Mouse (Mus musculus) small intestine, adult 2 months (tissue): ENCODE results near the gene Ap5z1. TPM values are rescaled to one million over a fixed set of nuclear protein-coding genes. Genes with fewer than 3 reads are reported as not detected.

Experiments
- H3K27ac ChIP-seq: fragments of 200-500 bp; 2 replicates; pipeline ENCODE4 v1.5.1; 2012; ENCODE audit warnings: low read depth, low read length, control low read depth, inconsistent platforms; ENCODE audit not compliant: insufficient read depth
- H3K27me3 ChIP-seq: fragments of 200-500 bp; 2 replicates; pipeline ENCODE4 v1.6.1; 2012; ENCODE audit warnings: mild to moderate bottlenecking, moderate library complexity, low read length, inconsistent platforms; ENCODE audit not compliant: control insufficient read depth, insufficient read depth
- H3K36me3 ChIP-seq: fragments of 200-500 bp; 2 replicates; pipeline ENCODE4 v1.6.1; 2012; ENCODE audit warnings: mild to moderate bottlenecking, low read length, control low read depth, inconsistent platforms; ENCODE audit not compliant: control insufficient read depth, insufficient read depth
- H3K4me1 ChIP-seq: fragments of 200-500 bp; 2 replicates; pipeline ENCODE4 v1.6.1; 2012; ENCODE audit warnings: low read length, inconsistent platforms, mixed read lengths; ENCODE audit not compliant: control insufficient read depth, insufficient read depth, insufficient read length
- H3K4me3 ChIP-seq: fragments of 200-500 bp; 2 replicates; pipeline ENCODE4 v1.5.1; 2012; ENCODE audit warnings: low read depth, mild to moderate bottlenecking, control low read depth, inconsistent platforms, low read length, moderate library complexity
- CTCF ChIP-seq: fragments of 200-500 bp; IDR thresholded peaks from 2 replicates; pipeline ENCODE4 v1.5.1; 2012; ENCODE audit warnings: low read depth, mild to moderate bottlenecking, control low read depth, inconsistent platforms, low read length, moderate library complexity, mixed read lengths; ENCODE audit not compliant: insufficient replicate concordance, insufficient read length; ENCODE audit errors: extremely low read depth
- POLR2A ChIP-seq: fragments of 200-500 bp; IDR thresholded peaks from 2 replicates; pipeline ENCODE4 v1.6.1; 2012; ENCODE audit warnings: low read depth, mild to moderate bottlenecking, control low read depth, inconsistent platforms, low read length, moderate library complexity
- WGBS: fragments of 180-500 bp; shearing (Covaris S2); methylation state at CpG from one replicate; pipeline ENCODE4 v1.1.7; 2018; 5-methylcytosine and 5-hydroxymethylcytosine counted together
- polyA plus RNA-seq: library from polyadenylated mRNA; depleted of rRNA; stranded (reverse); fragments of >200 nt; gene quantifications from 2 replicates; pipeline ENCODE4 v1.2.3, GENCODE M21; 2012; rRNA removed

The Ap5z1 gene
- 15.0 and 37.6 TPM in 2 replicates for polyA plus RNA-seq

DNA sequence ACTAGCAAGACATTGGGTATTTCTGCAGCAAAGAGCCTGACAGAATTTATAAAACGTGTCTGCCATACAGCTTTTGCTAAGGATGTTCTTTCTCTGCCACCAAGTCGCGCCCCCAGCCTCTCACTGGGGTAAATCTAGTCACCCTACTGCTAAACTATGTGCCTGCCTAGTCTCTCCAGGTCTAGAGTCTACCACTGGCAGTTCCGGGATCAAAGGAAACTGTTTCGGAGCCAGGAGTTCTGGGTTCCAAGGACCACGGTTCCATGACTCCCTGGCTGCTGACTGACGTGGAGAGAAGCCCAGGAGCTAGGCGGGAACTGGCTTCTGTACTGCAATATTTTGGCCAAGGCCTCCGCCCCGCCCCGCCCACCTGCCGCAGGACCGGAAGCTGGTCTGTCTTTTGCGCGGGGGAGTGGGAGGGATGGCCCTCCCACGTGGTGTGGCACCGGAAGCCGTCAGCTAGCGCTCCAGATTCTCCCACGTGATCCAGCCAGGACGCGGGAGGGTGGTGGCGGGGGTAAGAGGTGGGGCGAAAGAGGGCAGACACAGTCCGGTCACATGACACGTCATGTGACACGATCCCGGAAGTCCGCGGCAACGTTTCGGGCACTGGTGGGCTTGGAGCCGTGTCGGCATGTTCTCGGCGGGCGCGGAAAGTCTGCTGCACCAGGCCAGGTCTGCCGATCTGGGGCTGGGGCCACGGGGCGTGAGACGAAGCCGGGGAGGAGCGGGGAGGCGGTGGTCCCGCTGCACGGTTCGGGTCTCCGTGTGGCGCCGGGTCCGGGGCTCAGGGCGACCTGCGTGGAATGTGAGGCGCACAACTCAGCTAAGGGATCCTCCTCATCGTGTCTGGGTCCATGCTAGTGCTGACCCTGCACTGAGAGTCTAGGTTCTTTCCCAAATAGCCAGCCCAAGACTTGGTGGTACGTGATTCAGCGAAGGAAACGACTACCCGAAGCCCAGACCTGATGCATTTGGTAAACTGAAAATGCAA, at the start of gene Ap5z1:
Gene Ap5z1 (plus strand): TSS at position 484 of the 994 bp plus-strand sequence.
- TF ChIP-seq CTCF (no peak), POLR2A (peak; percentile 38)
- peak within 1 kb of the TSS; percentile 70 for H3K27ac ChIP-seq
- peaks cover 3% of the 10 kb centered on the region; the same call in 1 of the 2 replicates for H3K4me1 ChIP-seq
- H3K27me3 ChIP-seq = no peaks in the 10 kb centered on the region
- peak within 1 kb of the TSS; percentile 74 for H3K4me3 ChIP-seq
- 1% methylated on average over 60 of the region's 60 CpGs for WGBS
- H3K36me3 ChIP-seq = peaks cover 12% of the 10 kb centered on the region

DNA sequence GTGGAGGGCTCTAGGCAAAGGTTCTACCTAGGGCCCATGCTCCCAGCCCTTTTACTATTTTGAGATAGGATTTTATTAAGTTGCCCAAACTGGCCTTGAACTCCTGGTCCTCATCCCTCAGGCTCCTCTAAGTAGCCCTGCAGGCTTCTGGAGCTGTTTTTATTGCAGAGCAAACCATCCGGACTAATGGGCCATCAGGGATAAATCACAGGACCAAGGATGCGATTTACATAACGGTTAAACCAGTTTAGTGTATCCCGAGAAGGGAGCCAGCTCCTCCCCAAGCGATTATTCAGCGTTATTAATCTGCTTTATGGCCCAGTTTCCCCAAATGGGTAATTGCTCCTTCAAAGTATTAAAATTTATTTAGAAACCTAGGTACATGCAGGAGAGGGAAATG, 48.3 kb upstream of the Ap5z1 start:
- H3K4me3 ChIP-seq = no peak overlapping the region
- peaks cover 6% of the 10 kb centered on the region; the same call in 1 of the 2 replicates for H3K36me3 ChIP-seq
- H3K4me1 ChIP-seq = peaks cover 31% of the 10 kb centered on the region
- no peaks in the 10 kb centered on the region for H3K27me3 ChIP-seq
- 26% methylated on average over 6 of the region's 6 CpGs for WGBS
- TF ChIP-seq POLR2A (no peak), CTCF (no peak)
- H3K27ac ChIP-seq = no peak overlapping the region

DNA sequence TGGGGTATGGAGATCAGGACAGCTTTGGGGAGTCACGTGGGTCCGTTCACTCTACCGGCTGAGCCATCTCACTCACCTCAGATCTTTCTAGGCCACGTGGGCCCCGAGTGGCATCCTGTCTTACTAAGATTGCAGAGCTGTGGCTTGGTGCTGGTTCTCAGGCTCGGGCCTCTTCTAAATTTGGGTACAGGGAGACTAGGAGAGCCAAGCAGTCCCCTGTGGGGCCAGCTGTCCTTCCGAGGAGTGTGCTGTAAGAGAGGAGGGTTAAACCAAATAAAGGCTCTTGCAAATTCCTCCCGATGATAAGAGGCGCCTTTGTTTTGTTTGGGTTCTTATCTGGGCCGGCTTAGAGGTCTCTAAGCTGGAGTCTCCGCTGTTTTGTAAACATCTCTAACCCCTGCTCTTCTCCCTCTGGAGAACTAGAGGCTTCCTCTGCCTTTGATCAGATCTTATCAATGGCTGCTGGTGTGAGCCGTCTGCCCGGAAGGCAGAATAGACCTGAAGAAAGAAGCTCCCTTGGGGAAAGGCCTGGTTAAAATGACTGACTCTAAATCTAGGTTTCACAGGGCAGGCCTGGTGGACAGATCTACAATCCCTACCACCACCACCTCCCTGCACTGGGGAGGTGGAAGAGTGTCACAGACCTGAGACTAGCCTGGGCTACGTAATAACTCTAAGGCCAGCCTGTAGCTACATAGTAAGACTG, 47.5 kb upstream of the Ap5z1 start:
- 18% methylated on average over 14 of the region's 14 CpGs for WGBS
- Histone ChIP-seq H3K27me3 (no peaks in the 10 kb centered on the region), H3K4me3 (no peak overlapping the region), H3K4me1 (peaks cover 35% of the 10 kb centered on the region), H3K27ac (0 out of 2 replicates have a peak overlapping the region, but pooled peaks have one; percentile 48), H3K36me3 (peaks cover 6% of the 10 kb centered on the region; the same call in 1 of the 2 replicates)
- TF ChIP-seq POLR2A = no peak
- no peak for TF ChIP-seq CTCF

DNA sequence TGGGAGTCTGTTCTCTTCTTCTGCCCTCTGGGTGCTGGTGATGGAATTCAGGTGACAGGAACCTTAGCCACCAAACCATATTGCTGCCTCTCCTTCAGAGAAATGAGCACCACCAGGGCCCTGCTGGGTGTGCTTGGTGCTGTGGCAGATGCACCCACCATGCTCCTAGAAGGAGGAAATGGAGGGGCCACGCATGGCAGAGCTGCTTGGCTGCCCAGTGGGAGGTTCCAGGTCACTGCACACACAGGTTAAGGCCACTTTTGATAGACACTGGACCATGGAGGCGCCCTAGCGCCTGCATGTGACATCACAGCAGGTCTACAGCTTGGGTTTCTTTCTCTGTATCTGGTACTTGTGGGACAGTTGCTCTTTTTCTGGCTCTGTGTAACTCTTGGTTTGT, 46.6 kb upstream of the Ap5z1 start:
- Histone ChIP-seq H3K4me1 (peaks cover 39% of the 10 kb centered on the region), H3K4me3 (no peak overlapping the region), H3K27me3 (no peaks in the 10 kb centered on the region), H3K27ac (no peak overlapping the region), H3K36me3 (peaks cover 6% of the 10 kb centered on the region; the same call in 1 of the 2 replicates)
- WGBS = 66% methylated on average over 3 of the region's 3 CpGs
- TF ChIP-seq POLR2A = no peak
- no peak for TF ChIP-seq CTCF

DNA sequence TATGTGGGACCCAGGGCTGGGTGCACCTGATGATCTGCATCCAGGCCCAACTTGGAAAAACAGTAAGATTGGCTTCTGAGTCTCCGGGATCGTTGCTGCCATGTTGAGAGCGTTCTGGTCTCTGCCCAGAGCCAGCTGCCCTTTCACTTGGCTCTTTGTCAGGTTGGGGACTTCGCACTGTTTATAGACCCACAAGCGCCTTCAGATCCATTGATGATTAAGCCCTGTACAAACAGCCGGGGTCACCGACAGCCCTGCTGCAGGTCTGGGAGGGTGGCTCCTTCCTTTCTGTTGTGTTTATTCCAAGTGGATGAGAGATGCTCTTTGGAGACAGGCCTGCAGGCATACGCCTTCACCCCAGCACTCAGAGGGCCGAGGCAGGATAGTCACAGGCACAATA, 45.9 kb upstream of the Ap5z1 start:
- Histone ChIP-seq H3K27ac (no peak overlapping the region), H3K4me1 (peaks cover 37% of the 10 kb centered on the region), H3K4me3 (no peak overlapping the region), H3K36me3 (peaks cover 6% of the 10 kb centered on the region; the same call in 1 of the 2 replicates), H3K27me3 (no peaks in the 10 kb centered on the region)
- 28% methylated on average over 9 of the region's 9 CpGs for WGBS
- TF ChIP-seq CTCF (no peak), POLR2A (no peak)

DNA sequence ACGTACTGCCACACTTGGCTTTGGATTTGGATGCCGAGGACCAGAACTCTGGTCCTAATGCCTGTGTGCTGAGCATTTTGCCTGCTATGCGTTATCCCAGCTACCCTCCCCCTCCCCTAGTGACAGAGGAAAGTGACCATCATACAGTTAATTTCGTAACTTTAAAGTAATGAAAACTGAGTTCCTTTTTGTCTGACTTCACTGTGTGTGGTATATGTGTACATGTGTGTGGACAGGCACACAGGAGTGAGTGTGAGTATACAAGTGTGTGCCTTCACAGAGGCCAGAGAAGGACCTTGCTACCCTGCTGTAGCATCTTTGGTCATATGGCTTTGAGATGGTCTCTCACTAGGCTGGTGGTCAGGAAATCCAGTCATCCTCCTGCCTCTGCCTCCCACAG, 45.3 kb upstream of the Ap5z1 start:
- H3K4me3 ChIP-seq = no peak overlapping the region
- peaks cover 6% of the 10 kb centered on the region; the same call in 1 of the 2 replicates for H3K36me3 ChIP-seq
- TF ChIP-seq POLR2A (no peak), CTCF (no peak)
- H3K27ac ChIP-seq = no peak overlapping the region
- WGBS = 79% methylated on average over 4 of the region's 4 CpGs
- H3K27me3 ChIP-seq = no peaks in the 10 kb centered on the region
- H3K4me1 ChIP-seq = peaks cover 40% of the 10 kb centered on the region

DNA sequence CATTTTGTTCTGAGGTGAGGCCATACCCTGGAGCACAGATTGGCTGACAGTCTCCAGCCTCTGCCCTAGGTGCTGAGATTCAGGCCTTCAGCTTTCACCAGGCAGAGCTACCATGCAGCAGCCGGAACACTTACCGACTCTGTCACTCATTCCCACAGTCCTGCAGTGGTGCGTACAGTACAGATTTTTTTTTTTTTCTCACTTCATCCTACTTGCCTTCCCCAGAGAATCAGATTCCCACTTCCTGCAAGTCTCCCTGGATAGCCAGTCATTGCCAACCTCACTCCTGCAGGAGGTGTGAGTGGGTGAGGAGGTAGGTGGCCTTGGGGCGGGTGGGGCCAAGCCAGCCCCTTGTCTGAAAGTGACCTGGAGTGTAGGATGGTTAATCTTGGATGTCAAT, 43.4 kb upstream of the Ap5z1 start:
- TF ChIP-seq POLR2A = no peak
- 77% methylated on average over 4 of the region's 4 CpGs for WGBS
- Histone ChIP-seq H3K4me3 (no peak overlapping the region), H3K4me1 (peaks cover 50% of the 10 kb centered on the region), H3K27ac (peak overlapping the region; percentile 85; the same call in 1 of the 2 replicates), H3K36me3 (peaks cover 6% of the 10 kb centered on the region; the same call in 1 of the 2 replicates), H3K27me3 (no peaks in the 10 kb centered on the region)
